Mouse (Mus musculus) heart, embryonic 11.5 days (tissue): ENCODE measurements at regions not wholly inside any gene's neighbourhood (a gene's known extent, or its start where the extent isn't known, plus 50 kb on each side); places are given as distances from the start of the nearest gene placed in this dataset.
A peak's percentile ranks its signal among the peaks of the same experiment; 100 is the strongest.

Experiments
- ATAC-seq: fragments of 200-750 bp; cut with Nextera tagmentation; replicated peaks from 2 replicates; pipeline ENCODE4 v1.8.0; 2017; ENCODE audit warnings: moderate library complexity; ENCODE audit not compliant: insufficient number of reproducible peaks, low FRiP score, low TSS enrichment
- H3K27ac ChIP-seq: fragments of 300-500 bp; sonication (generic); 2 replicates; pipeline ENCODE4 v1.5.1; 2014; ENCODE audit warnings: mild to moderate bottlenecking, low read depth, low read length
- H3K27me3 ChIP-seq: fragments of 300-500 bp; sonication (generic); 2 replicates; pipeline ENCODE4 v1.6.1; 2014; ENCODE audit warnings: mild to moderate bottlenecking, low read length, mixed read lengths; ENCODE audit not compliant: control insufficient read depth, insufficient read depth
- H3K36me3 ChIP-seq: fragments of 300-500 bp; sonication (generic); 2 replicates; pipeline ENCODE4 v1.6.1; 2014; ENCODE audit warnings: mild to moderate bottlenecking, low read length, moderate library complexity, mixed read lengths; ENCODE audit not compliant: control insufficient read depth, insufficient read depth
- H3K4me1 ChIP-seq: fragments of 300-500 bp; sonication (generic); 2 replicates; pipeline ENCODE4 v1.6.1; 2014; ENCODE audit warnings: low read length; ENCODE audit not compliant: control insufficient read depth, insufficient read depth
- H3K4me2 ChIP-seq: fragments of 300-500 bp; sonication (generic); 2 replicates; pipeline ENCODE4 v1.6.1; 2014; ENCODE audit warnings: mild to moderate bottlenecking, moderate library complexity
- H3K4me3 ChIP-seq: fragments of 300-500 bp; sonication (generic); 2 replicates; pipeline ENCODE4 v1.5.1; 2014; ENCODE audit warnings: low read depth, low read length
- H3K9ac ChIP-seq: fragments of 300-500 bp; sonication (generic); 2 replicates; pipeline ENCODE4 v1.6.1; 2014; ENCODE audit warnings: mild to moderate bottlenecking, low read depth, low read length, moderate library complexity
- H3K9me3 ChIP-seq: fragments of 300-500 bp; sonication (generic); replicated peaks from 2 replicates; pipeline ENCODE4 v1.6.1; 2016; ENCODE audit warnings: low read length; ENCODE audit not compliant: control insufficient read depth
- WGBS: fragments of 180-500 bp; shearing (Covaris S2); extraction: QIAGEN DNeasy Blood & Tissue Kit; methylation state at CpG from one replicate; pipeline ENCODE4 v1.1.7; 2014; ENCODE audit not compliant: insufficient replicate concordance; 5-methylcytosine and 5-hydroxymethylcytosine counted together

- ATAC-seq, result no peak
- WGBS, result 49% methylated on average over 7 of the region's 7 CpGs
- Histone ChIP-seq H3K4me1 (peaks cover 5% of the 10 kb centered on the region), H3K9me3 (no peaks in the 10 kb centered on the region), H3K27ac (no peak overlapping the region), H3K27me3 (no peaks in the 10 kb centered on the region), H3K9ac (no peak overlapping the region), H3K36me3 (no peaks in the 10 kb centered on the region), H3K4me2 (no peak overlapping the region), H3K4me3 (no peak overlapping the region)
Measured at GRCm38 (mm10) chr5:77515448-77515847, 107.6 kb upstream of the Igfbp7 start.

- H3K9ac ChIP-seq, result no peak overlapping the region
- H3K4me2 ChIP-seq, result no peak overlapping the region
- 39% methylated on average over 5 of the region's 5 CpGs for WGBS
- no peak overlapping the region for H3K27ac ChIP-seq
- no peak overlapping the region for H3K4me3 ChIP-seq
- no peaks in the 10 kb centered on the region for H3K4me1 ChIP-seq
- no peaks in the 10 kb centered on the region for H3K36me3 ChIP-seq
- H3K27me3 ChIP-seq, result no peaks in the 10 kb centered on the region
- ATAC-seq, result no peak
- H3K9me3 ChIP-seq, result no peaks in the 10 kb centered on the region
Measured at GRCm38 (mm10) chr5:77502684-77503083, 94.8 kb upstream of the Igfbp7 start.

GRCm38 (mm10) chr5:77499949-77500460, 92.2 kb upstream of the Igfbp7 start:
- Histone ChIP-seq H3K4me3 (no peak overlapping the region), H3K27ac (no peak overlapping the region), H3K4me1 (no peaks in the 10 kb centered on the region), H3K36me3 (no peaks in the 10 kb centered on the region), H3K9ac (no peak overlapping the region), H3K4me2 (no peak overlapping the region), H3K27me3 (no peaks in the 10 kb centered on the region), H3K9me3 (no peaks in the 10 kb centered on the region)
- 45% methylated on average over 5 of the region's 5 CpGs for WGBS
- no peak for ATAC-seq

- no peak overlapping the region for H3K27ac ChIP-seq
- H3K4me3 ChIP-seq, result no peak overlapping the region
- WGBS, result 79% methylated on average over 1 of the region's 1 CpGs
- H3K9me3 ChIP-seq, result no peaks in the 10 kb centered on the region
- no peaks in the 10 kb centered on the region for H3K36me3 ChIP-seq
- H3K9ac ChIP-seq, result no peak overlapping the region
- H3K4me2 ChIP-seq, result no peak overlapping the region
- H3K4me1 ChIP-seq, result no peaks in the 10 kb centered on the region
- no peak for ATAC-seq
- no peaks in the 10 kb centered on the region for H3K27me3 ChIP-seq
Measured at GRCm38 (mm10) chr5:77494601-77495000, 86.8 kb upstream of the Igfbp7 start.

GRCm38 (mm10) chr5:77488969-77489368, 81.1 kb upstream of the Igfbp7 start:
- Histone ChIP-seq H3K36me3 (no peaks in the 10 kb centered on the region), H3K4me2 (no peak overlapping the region), H3K27ac (no peak overlapping the region), H3K9ac (no peak overlapping the region), H3K4me3 (no peak overlapping the region), H3K27me3 (no peaks in the 10 kb centered on the region), H3K4me1 (peaks cover 12% of the 10 kb centered on the region; the same call in 1 of the 2 replicates), H3K9me3 (no peaks in the 10 kb centered on the region)
- ATAC-seq, result no peak
- WGBS, result 81% methylated on average over 5 of the region's 5 CpGs

GRCm38 (mm10) chr5:77487837-77488827, 80.3 kb upstream of the Igfbp7 start:
- peak overlapping the region; percentile 3; the same call in 1 of the 2 replicates for H3K4me3 ChIP-seq

GRCm38 (mm10) chr5:77483053-77483717, 75.3 kb upstream of the Igfbp7 start:
- Histone ChIP-seq H3K4me2 (no peak overlapping the region), H3K27ac (no peak overlapping the region), H3K4me1 (peaks cover 10% of the 10 kb centered on the region; the same call in 1 of the 2 replicates), H3K36me3 (no peaks in the 10 kb centered on the region), H3K4me3 (no peak overlapping the region), H3K9me3 (no peaks in the 10 kb centered on the region), H3K27me3 (no peaks in the 10 kb centered on the region), H3K9ac (no peak overlapping the region)
- ATAC-seq, result no peak
- WGBS, result 84% methylated on average over 9 of the region's 9 CpGs

More at GRCm38 (mm10) chr5:77487837-77488827, 80.3 kb upstream of the Igfbp7 start:
- peak overlapping the region; percentile 58 for H3K9ac ChIP-seq
- peaks cover 12% of the 10 kb centered on the region; the same call in 1 of the 2 replicates for H3K4me1 ChIP-seq
- H3K9me3 ChIP-seq, result no peaks in the 10 kb centered on the region
- H3K27me3 ChIP-seq, result no peaks in the 10 kb centered on the region
- H3K4me2 ChIP-seq, result peak overlapping the region; percentile 52
- no peak; the same call in 1 of the 2 replicates for ATAC-seq
- no peaks in the 10 kb centered on the region for H3K36me3 ChIP-seq
- 19% methylated on average over 19 of the region's 19 CpGs for WGBS
- H3K27ac ChIP-seq, result no peak overlapping the region

GRCm38 (mm10) chr5:77481811-77482210, 74.0 kb upstream of the Igfbp7 start:
- 52% methylated on average over 1 of the region's 1 CpGs for WGBS
- Histone ChIP-seq H3K27me3 (no peaks in the 10 kb centered on the region), H3K36me3 (no peaks in the 10 kb centered on the region), H3K4me3 (no peak overlapping the region), H3K9ac (no peak overlapping the region), H3K4me1 (no peaks in the 10 kb centered on the region; the same call in 1 of the 2 replicates), H3K9me3 (no peaks in the 10 kb centered on the region), H3K27ac (no peak overlapping the region), H3K4me2 (no peak overlapping the region)
- ATAC-seq, result no peak
